Mouse (Mus musculus): ENCODE measurements around the gene C1qtnf2.

C1qtnf2 gene

DNA sequence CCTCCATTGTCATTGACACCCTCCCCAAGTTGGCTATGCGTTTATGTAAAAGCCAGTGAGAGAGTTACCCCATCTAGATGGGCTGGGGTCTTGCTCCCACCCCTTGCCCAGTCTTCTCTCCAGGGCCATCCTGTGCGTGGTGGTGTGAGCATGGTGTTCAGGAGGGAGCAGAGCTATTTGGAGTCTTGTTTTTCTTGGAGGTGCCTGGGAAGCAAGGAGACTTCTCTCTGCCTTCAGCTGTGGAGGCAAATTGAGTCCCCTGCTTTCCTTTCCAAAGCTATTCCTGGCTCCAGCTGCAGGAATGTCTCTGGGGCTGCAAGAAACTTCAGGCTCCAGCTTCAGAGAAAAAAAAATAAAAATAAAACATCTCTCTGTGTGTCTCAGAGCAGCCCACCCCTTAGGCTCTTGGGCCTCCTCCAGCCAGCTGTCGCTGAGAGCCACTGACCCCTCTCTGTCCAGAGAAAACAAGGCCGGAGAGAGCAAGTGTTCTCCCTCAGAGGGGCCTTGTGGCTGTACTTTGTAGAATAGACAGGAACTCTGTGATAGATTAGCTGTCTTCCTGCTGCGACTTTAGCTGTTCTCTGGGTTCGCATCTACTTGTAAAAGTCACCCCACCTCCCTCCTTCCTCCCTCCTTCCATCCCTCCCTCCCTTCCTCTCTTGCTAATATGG lies 9.2 kb downstream of the C1qtnf2 start:
- DNase-seq (ENCODE audit: low read depth), result no peak

DNA sequence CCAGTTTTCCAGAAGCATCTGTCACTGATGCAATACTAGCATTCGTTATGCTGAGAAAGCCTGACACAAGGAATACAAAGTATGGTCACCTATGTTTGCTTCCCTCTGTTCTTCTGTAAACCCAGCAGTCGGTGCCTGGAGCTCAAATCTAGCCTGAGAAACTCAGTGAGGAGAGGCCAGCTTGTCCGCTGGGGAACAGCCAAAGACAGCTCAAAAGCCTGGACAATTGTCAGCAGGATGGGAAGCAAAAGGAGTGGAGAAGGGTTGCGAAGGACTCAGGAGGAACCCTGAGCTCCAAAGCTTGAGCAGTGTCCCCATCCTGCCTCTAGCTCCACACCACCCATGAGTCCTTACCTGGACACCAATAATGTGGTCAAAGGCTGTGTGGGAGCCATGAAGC lies 10.0 kb downstream of the C1qtnf2 start:
- DNase-seq (ENCODE audit: low read depth), result no peak

DNA sequence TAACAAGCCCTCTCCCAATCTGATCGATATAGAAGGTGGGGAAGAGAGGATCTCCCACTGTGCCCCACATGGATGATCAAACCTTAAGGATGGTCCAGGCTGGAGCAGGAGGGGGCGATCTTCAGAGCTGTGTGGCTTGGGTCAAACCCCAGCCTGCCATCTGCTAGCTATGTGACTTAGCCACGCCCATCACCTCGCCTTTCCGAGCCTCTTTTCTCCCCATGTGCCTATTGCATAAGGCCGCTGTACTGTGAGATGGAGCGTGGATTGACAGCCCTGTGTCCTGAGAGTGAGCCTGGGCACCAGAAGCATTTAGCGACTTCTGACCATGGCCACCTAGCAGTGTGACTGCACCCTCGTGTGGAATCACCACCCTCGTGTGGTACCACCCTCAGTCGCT lies 10.6 kb downstream of the C1qtnf2 start:
- DNase-seq (ENCODE audit: low read depth), result no peak

DNA sequence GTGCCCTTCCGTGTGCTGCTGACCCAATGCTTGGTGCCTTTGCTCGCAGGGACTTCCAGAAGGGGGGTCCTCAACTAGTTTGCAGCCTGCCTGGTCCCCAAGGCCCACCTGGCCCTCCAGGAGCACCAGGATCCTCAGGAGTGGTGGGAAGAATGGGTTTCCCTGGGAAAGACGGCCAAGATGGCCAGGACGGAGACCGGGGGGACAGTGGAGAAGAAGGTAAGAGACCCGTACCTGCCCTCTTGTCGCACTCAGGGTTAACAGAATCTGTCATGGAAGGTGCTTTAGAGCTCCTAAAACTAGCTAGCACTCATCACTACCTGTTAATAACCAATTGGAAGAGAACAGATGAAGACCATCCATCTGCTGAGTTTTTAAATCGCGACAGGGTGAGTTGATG lies 11.8 kb downstream of the C1qtnf2 start:
- no peak for DNase-seq (ENCODE audit: low read depth)

DNA sequence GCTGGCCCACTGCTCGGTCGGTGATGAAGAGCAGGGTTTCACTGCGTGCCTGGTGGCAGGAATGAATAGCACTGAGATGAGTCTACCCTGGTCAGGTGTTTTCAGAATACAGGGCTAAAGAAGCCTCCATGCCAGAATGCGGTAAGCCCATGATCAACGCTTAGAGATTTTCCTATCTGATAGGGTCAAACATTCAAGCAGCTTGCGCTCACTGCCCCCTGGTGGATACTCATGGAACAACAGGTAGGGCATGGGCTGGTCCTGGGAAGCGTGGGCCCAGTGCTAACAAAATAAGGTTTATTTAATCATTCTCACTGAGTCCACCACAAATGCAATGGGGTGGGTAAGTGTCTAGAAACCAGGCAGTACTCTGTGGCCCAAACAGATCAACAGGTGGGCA lies 18.6 kb downstream of the C1qtnf2 start:
- peak; percentile 83 for DNase-seq (ENCODE audit: low read depth)

DNA sequence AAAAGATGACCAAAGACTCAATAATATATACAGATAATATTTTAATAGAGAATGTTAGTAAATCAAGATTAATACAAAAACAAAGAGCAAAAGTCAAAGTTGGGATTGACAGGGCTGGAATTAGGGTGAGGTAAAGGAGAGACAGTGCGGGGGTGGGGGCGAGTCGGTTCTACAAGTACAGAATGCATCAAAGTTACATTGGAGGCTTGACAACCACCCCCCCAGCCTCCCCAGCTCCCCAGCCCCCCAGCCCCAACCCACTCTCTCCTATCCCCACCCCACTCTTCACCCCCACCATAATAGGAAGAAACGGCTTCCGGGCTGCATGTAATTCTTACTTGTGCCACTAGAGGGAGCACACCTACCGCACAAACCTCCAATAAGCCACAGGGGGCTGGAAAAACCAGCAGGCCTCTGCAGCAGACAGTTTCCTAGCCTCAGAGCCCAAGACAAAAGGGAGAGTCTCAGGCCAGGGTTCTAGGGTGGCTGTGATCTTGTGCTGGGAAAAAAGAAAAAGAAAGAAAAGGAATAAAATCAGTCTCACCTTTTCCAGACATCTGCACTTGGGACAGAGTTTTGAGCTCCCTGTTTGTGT lies 19.8 kb downstream of the C1qtnf2 start:
- DNase-seq (ENCODE audit: low read depth), result peak; percentile 83

DNA sequence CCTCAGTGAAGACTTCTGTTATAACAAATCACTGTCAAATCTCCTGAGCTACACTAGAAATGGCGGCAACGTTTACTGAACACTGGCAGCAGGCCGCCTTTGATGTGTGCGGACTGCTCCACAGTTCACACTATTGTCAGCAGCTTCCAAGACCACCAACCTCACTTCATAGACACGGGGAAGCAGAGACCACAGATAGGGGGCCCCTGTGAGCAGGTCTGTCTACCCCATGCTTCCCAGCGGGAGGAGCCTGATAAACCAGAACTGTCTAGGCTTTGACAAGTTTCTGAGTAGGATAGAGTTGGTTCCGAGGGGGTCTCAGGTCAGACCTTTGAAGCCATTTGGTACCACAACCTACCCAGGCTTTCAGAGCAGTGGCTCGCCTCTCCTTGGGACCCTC lies 21.0 kb downstream of the C1qtnf2 start:
- DNase-seq (ENCODE audit: low read depth), result no peak

DNA sequence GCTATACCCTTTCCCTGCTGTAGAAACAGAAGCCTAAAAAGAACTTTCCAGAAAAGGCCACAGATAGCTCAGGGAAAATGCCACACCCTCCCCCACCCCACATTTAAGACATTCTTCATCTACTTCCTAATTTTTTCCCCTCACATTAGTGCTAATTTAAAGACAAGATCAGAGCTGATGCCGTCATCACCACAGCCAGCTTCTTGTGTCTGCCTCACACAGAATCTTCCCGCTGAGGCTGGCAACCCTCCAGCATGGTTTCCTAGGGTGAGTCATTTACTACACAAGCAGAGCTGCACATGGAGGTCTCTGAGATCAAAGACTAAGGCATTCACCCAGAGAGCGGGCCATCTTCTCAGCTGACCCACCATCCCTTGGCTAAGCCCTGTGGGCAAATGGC lies 21.5 kb downstream of the C1qtnf2 start:
- peak; percentile 86 for DNase-seq (ENCODE audit: low read depth)

DNA sequence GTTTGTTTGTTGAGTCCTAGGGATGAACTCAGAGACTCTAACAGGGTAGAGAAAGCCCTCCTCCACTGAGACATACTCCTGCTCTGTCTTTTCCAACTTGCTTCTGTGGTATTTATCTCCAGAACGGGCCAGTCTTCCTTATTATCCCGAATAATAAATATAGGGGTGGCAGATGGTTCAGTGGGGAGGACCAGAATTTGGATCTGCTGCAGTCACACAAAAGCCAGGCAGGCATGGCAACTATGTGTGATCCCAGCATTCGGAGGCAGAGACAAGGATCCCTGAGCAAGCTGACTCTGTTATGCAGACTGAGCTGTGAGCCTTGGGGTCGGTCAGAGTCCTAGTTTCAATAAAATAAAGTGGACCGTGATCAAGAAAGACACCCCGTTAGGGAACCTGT lies 27.2 kb downstream of the C1qtnf2 start:
- DNase-seq (ENCODE audit: low read depth), result no peak

DNA sequence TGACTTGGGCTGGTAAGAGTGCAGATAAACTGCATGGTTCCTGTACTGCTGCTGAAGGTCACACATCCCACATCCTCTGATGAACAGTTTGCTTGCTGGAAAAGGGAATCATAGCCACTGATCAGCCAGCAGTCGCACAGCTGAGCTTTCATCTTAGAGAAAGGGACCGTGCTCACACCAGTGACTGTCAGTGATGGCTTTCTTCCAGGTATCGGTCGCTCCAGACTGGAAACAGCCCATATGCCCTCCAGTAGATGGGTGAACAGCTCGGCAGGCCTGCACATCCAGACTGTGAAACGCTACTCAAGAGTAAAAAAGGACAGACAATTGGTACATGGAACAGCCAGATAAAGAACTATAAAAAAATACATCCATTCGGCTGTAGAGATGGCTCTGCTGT lies 31.1 kb downstream of the C1qtnf2 start:
- DNase-seq (ENCODE audit: low read depth), result no peak

DNA sequence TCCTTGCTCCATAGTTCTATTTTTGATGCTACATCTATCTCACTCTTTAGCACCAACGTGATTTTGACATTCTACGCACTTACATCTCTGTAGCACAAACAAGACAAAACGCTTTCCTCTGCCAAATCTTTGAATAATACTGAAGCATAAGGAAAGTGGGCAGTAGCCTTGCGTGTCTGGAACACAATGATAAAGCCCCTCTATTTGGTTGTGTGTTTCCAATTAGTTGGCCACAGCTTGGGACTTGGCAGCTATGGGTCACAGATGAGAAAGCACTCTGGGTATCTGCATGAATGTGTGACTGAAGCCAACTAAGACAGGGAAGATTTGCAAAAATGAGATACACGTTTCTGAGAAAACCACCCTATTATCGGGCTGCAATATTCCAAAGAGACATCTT lies 33.9 kb downstream of the C1qtnf2 start:
- DNase-seq (ENCODE audit: low read depth), result no peak

DNA sequence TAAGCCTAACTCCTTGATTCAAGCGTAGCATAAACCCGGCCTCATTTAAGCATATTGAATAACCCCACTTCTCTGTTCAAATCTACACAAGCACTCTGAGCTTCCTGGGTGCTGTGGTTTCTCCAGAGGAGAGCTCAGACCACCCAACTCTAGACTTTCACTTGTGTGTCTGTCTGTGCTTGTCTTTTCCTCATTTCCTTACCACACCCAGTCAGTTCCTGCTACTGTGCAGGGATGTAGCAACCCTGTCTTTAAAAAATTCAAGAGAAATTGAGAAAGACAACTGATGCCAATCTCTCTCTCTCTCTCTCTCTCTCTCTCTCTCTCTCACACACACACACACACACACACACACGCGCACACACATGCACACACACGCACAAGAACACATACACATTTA lies 35.8 kb downstream of the C1qtnf2 start:
- DNase-seq (ENCODE audit: low read depth), result no peak

DNA sequence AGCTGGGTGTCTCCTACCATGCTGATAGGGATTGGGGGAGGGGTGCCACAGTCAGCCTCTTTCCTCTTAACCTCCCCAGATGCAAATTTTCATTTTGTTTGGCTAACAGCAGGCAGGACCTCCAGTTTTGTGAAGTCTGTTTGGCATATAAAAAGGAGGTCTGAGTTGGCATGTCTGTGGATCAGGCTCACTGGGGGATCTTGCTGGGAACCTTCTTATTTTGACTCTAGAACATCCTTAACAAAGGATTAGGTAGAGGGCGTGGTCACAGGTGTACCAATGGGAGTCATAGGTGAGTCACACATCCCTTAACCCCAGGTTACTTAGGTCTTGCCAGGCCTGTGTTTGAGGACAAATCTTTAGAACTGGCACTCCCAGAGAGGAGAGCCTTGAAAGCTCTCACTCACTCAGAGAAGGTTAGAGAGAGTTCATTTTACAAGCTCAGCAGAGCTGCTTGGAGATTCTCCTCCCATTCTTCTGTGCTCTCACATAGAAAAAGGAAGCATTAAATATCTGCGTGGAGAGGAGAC lies 38.6 kb downstream of the C1qtnf2 start:
- no peak for DNase-seq (ENCODE audit: low read depth)

DNA sequence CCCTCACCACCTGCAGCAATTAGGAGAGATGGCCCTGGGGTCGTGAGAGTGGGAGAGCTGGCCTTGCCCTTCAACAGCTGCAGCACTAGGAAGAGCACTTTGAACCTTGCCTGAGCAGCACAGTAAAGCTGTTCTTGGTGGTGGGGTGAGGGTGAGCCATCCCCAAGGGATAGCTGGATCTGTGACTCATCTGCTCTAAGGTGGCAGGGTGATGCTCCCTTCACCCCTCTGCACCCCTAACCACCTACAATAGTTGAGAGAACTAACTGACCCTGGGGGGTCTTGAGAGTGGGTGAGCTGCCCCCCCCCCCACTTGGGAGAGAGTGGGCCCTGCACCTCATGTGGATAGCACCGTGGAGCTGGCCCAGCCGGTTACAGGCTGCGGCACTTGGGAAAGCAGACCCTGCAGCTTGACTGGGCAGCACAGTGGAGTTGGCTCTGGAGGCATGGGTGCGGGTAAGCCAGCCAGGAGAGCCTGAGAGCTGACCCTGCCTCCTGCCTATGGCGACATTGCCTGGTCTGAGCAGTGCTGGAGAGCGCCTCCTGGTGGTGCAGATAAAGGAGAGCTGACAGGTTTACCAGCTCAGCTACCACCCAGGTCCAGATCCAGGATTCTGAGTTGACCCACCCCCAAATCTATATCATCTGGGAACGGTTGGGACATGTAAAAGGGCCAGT lies 42.4 kb downstream of the C1qtnf2 start:
- peak; percentile 23 for DNase-seq (ENCODE audit: low read depth)

DNA sequence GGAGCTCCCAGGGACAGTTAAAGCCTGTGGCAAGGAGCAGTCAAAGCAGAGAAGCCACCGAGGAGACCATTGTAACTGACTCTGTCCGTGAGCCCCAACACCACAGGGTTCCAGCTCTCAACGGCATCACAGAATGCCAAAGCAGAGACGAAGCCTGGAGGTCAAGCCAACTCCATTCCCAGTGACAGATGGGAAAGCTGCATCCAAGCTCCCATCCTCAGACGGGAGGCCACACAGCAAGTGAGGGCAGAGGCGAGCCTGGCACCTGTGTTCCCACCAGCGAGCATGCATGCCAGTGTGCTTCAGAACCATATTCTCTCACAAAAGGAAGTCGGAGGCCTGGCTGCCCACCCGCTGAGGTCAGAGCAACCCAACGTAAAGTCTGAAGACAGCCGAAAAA lies 43.6 kb downstream of the C1qtnf2 start:
- no peak for DNase-seq (ENCODE audit: low read depth)

DNA sequence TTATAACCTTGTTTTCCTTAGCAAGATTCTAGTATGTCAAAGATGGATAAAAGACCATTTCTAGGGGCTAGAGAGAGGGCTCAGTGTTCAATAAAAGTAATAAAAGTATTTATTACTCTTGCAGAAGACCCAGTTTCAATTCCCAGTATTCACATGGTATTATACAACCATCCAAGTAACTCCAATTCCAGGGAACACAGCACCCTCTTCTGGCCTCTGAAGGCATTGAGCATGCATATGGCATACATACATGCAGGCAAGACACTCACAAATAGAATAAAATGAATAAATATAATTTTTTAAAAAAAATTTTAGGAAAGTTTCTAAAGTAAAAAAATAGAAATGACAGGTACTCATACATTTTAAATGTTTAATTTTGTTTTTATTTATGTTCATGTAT lies 44.0 kb downstream of the C1qtnf2 start:
- DNase-seq (ENCODE audit: low read depth), result no peak

DNA sequence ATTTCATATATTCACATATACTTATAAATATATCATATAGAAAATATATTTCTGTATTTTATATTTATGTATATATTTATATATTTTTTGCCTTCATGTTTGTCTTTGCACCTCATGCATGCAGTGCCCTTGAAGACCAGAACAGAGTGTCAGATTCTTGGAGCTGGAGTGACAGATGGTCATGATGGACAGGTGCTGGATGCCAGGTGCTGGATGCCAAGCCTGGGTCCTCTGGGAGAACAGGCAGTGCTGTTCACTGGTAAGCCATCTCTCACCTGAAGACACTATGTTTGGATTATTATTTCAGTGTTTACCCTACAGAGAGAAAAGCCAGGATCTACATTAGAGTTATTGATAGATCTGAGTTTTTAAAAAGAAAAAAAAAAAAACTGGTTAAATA lies 44.7 kb downstream of the C1qtnf2 start:
- DNase-seq (ENCODE audit: low read depth), result no peak

DNA sequence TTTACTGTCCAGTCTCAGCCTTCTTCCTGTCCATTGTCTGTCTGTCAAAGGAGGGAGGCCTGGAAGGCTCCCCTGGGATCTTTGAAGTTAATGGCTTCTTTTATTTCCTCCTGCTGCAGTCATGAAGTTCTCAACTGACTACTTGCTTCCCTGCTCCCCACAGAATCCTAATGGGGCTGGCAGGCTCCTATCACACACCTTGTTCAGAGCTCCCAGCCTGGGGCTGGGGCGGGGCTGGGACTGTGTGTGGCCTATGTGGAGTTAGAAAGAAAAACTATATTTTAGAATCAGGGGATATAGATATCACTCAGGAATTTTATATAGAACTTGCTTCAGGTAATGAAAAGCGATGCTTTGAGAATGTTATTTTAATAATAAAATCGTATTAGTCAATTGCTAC lies 46.4 kb downstream of the C1qtnf2 start:
- no peak for DNase-seq (ENCODE audit: low read depth)

DNA sequence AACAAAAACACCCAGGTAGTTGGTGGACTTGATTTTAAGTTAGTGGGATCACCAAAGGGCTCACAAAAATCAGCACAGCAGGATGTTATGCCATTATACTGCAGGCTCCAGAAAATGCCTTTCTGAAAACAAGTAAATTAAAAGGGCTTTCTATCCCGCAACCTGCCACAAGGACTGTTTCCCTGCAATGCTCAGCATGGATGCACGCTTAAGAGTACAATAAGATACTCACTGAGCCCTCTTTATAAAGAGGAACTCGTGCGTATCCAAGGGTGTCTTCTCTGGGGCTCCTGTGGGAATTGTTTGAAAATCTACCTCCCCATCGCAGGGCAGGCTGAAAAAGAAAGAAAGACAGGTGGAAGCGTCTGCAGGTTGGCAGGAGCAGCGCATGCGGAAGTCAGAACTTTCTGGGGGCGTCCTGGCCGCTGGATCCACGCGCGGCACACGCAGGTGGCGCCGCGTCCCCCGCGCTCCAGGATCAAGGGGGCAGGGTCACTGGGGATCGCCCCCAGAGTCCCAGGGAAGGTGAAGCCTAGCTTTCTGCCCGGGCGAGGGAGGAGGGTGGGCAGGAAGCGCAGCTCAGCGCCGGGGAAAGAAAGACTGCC lies 54.1 kb downstream of the C1qtnf2 start:
- DNase-seq (ENCODE audit: low read depth), result no peak

DNA sequence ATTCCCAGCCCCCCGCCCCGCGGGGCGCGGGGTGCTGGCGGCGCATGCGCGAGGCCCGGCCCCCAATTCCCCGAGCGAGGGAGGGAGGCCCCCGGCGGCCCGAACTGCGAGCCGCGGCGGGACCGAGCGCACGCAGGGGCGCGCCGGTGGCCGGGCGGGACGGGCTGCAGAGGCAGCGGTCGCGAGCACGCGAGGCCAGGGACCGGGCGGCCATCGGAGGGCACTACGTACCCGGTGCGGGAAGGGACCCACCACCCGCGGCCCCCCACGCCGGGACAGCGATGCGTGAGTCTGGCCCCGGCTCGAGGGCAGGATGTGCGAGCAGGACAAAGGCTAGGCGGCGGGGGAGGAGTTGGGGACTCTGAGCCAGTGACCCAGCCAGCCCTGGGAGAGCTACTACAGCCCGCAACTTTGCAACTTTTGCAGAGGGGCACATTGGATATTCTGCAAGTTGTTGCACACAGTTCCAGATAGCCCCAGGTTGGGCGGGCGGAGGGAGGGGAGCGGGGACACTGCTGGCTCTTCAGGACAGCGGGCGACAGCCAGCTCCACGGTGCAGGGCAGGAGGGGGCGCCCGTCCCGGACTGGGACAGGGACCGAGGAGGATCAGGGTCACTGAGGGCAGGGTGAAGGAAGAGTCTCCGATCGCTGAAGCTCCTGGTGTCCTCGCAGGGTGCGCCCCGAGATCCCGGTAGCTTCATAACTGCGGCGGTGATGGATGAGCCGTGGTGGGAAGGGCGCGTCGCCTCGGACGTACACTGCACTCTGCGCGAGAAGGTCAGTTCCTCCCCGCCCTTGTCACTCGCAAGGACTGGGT lies 54.8 kb downstream of the C1qtnf2 start, which contains the start of gene Ccnjl:
TSS of gene Ccnjl (plus strand) at position 102 of the 817 bp plus-strand sequence.
- DNase-seq (ENCODE audit: low read depth), result no peak

DNA sequence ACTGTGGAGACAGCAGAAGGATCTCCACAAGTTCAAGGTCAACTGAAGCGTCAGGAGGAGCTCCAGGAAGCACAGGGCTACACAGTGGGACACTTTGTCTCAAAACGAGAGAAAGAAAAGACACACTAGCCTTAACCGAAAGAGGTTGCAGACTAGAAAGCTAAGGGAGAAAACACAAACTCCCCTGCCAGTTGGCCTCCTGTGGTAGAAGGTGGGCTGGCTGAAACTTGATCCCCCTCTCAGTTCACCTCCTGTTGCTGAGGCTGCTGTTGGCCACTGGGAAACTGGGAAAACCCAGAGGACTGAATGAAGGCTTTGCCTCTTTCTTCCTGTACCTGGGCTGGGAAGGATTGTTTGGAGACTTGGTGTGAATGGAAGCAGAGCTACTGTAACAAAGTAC lies 56.0 kb downstream of the C1qtnf2 start:
- DNase-seq (ENCODE audit: low read depth), result no peak

DNA sequence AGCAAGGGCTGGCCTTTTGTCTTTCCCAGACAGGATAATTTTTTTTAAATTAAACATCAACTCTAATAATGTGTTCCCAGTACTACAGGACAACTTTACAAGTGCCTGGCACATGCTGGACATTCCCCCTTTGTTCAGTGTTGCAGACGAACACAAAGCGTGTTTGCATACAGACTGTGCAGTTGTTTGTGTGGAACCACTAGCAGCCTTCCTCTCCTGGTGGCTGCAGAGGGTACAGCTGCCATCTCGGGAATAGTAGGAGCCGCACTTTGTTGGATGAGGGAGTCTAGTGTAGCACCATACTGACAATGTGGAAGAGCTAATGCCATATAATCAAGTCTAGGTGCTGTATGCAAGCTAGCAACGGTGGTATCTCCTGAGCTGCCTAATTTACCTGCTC lies 57.5 kb downstream of the C1qtnf2 start:
- DNase-seq (ENCODE audit: low read depth), result no peak
